In genomic region chr1:167285320-167285355, GRCm38 (mm10) we compare ENCODE assay signal across 8 mouse cellular contexts. TPM values are rescaled to one million over a fixed set of nuclear protein-coding genes. Genes with fewer than 3 reads are reported as not detected.
DNase-seq lines count a peak whose midpoint lies in the region; ATAC-seq lines count a peak whose summit lies in the region.

Gene Uck2 (minus strand): TSS chr1:167285320.

- H3K4me1 ChIP-seq in kidney, embryonic 15.5 days: peaks cover 42% of the 10 kb centered on the region
- peaks cover 5% of the 10 kb centered on the region for H3K4me1 ChIP-seq in intestine, embryonic 16.5 days (ENCODE audit: control insufficient read depth, insufficient read depth, low read length)
- H3K4me1 ChIP-seq in midbrain, embryonic 10.5 days: peaks cover 55% of the 10 kb centered on the region

- no peak for DNase-seq in kidney, adult 11 months
- no peak for DNase-seq in adrenal gland, postnatal 36 days
- DNase-seq in gastrocnemius, postnatal 25 days: no peak
- DNase-seq in midbrain, embryonic 10.5 days (ENCODE audit: low spot score): no peak
- no peak for DNase-seq in cerebellum, adult 9-10 months
- no peak for DNase-seq in right cerebral cortex, postnatal 10 days (ENCODE audit: low spot score in 2 of 2)

- H3K36me3 ChIP-seq in kidney, embryonic 15.5 days: no peaks in the 10 kb centered on the region
- no peaks in the 10 kb centered on the region for H3K36me3 ChIP-seq in intestine, embryonic 16.5 days (ENCODE audit: control insufficient read depth, insufficient read depth, low read length)
- peaks cover 11% of the 10 kb centered on the region for H3K36me3 ChIP-seq in midbrain, embryonic 10.5 days

- H3K27me3 ChIP-seq in kidney, embryonic 15.5 days: 0 out of 2 replicates have a peak, but pooled peaks cover 6% of the 10 kb centered on the region
- 0 out of 2 replicates have a peak, but pooled peaks cover 14% of the 10 kb centered on the region for H3K27me3 ChIP-seq in intestine, embryonic 16.5 days (replicated peaks; ENCODE audit: control insufficient read depth, insufficient read depth, low read length)
- peaks cover 42% of the 10 kb centered on the region for H3K27me3 ChIP-seq in midbrain, embryonic 10.5 days (ENCODE audit: low read depth, poor library complexity, severe bottlenecking)

- peak within 1 kb of the TSS; percentile 93 for H3K4me3 ChIP-seq in kidney, embryonic 15.5 days (replicated peaks)
- peak within 1 kb of the TSS; percentile 82 for H3K4me3 ChIP-seq in intestine, embryonic 16.5 days (ENCODE audit: low read length)
- H3K4me3 ChIP-seq in midbrain, embryonic 10.5 days: peak within 1 kb of the TSS; percentile 87

- peak within 1 kb of the TSS; percentile 84 for H3K4me2 ChIP-seq in kidney, embryonic 15.5 days
- H3K4me2 ChIP-seq in intestine, embryonic 16.5 days (ENCODE audit: low read depth, low read length): peak within 1 kb of the TSS; percentile 64

- no peak for ATAC-seq in kidney, embryonic 15.5 days (replicated peaks; ENCODE audit: low FRiP score)
- no peak for ATAC-seq in intestine, embryonic 16.5 days

- H3K9me3 ChIP-seq in kidney, embryonic 15.5 days (replicated peaks): no peaks in the 10 kb centered on the region
- no peaks in the 10 kb centered on the region for H3K9me3 ChIP-seq in intestine, embryonic 16.5 days (ENCODE audit: control insufficient read depth, low read length)
- no peaks in the 10 kb centered on the region for H3K9me3 ChIP-seq in midbrain, embryonic 10.5 days (replicated peaks)

- H3K9ac ChIP-seq in kidney, embryonic 15.5 days: peak within 1 kb of the TSS; percentile 78
- peak within 1 kb of the TSS; percentile 82 for H3K9ac ChIP-seq in intestine, embryonic 16.5 days (ENCODE audit: low read depth, low read length)

- H3K27ac ChIP-seq in kidney, embryonic 15.5 days: peak within 1 kb of the TSS; percentile 98
- peak within 1 kb of the TSS; percentile 88 for H3K27ac ChIP-seq in intestine, embryonic 16.5 days (ENCODE audit: low read length)
- peak within 1 kb of the TSS; percentile 99 for H3K27ac ChIP-seq in midbrain, embryonic 10.5 days (replicated peaks)

- 0% methylated on average over 2 of the region's 2 CpGs for WGBS in kidney, embryonic 15.5 days
- WGBS in intestine, embryonic 16.5 days: 0% methylated on average over 2 of the region's 2 CpGs
- 0% methylated on average over 2 of the region's 2 CpGs for WGBS in midbrain, embryonic 10.5 days

RNA-seq across cellular contexts. Expression of gene Uck2, which starts in this region (rescaled TPM):
- 82.7 and 87.5 TPM in 2 replicates for polyA plus RNA-seq in kidney, embryonic 15.5 days (2015; fragmentation: Nextera tagmentation; extraction: Ambion mirVana)
- total RNA-seq in adrenal gland, postnatal 36 days (2021): 10 to 100 TPM; 60.6 to 65.0 TPM
- total RNA-seq in gastrocnemius, postnatal 25 days (2021): 10 to 100 TPM; 16.9 to 29.3 TPM
- polyA plus RNA-seq in intestine, embryonic 16.5 days (2015; fragmentation: Nextera tagmentation; extraction: Ambion mirVana): 30.8 and 36.8 TPM in 2 replicates
- polyA plus RNA-seq in midbrain, embryonic 10.5 days (2016; fragmentation: Nextera tagmentation; extraction: Ambion mirVana): 101 and 109 TPM in 2 replicates
